Mouse (Mus musculus): ENCODE results near the gene Prpsap1. TPM values are rescaled to one million over a fixed set of nuclear protein-coding genes. Genes with fewer than 3 reads are reported as not detected.
"Not testable (repeated sequence)": the region's sequence is repeated elsewhere in the genome, so short reads cannot be mapped to it uniquely, and the experiment has no call there.

The Prpsap1 gene
- polyA plus RNA-seq, 1 experiment from 2014 or later, result 177 TPM

DNA sequence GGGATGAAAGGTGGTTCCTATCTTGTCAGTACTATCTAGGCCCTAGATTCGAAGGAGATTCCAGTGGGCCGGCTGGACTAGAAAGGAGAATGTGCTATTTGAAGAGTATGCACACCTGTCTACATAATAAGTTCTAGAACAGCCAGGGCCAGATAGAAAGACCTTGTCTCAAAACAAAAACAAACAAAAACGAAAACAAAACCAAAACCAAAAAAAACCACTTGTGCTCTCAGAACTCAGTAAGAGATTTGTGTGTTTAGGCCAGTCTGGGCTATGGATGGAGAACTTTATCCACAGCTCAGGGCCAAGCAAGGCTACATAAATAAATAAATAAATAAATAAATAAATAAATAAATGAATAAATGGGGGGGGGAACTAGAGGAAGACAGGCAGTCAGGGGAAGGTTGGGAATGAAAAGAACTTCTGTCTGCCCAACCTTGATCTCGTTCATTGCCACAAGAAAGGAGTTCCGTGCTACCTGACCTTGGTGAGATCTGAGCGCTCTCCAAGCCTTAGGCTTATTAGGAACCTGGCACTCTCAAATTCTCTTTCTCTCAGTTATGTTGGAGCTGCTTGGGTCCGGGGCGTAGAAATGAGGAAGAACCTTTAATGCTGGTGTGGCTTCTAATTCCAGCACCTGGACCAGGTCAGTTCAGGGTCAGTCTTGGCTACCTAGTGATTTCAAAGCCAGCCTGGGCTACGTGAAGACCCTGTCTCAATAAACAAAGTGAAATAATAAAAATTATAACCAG lies 64.0 kb downstream of the Prpsap1 start:
- peaks cover 5% of the 10 kb centered on the region; the same call in 1 of the 2 replicates for H3K4me1 ChIP-seq (replicated peaks)
- H3K9ac ChIP-seq, result no peak overlapping the region
- ATAC-seq (ENCODE audit: low read depth), result no peak
- 86% methylated on average over 9 of the region's 9 CpGs for WGBS
- no peaks in the 10 kb centered on the region for H3K9me3 ChIP-seq
- H3K36me3 ChIP-seq, result no peaks in the 10 kb centered on the region
- H3K27ac ChIP-seq (replicated peaks), result no peak overlapping the region
- H3K27me3 ChIP-seq, result no peaks in the 10 kb centered on the region
- H3K4me2 ChIP-seq, result no peak overlapping the region
- no peak overlapping the region for H3K4me3 ChIP-seq

DNA sequence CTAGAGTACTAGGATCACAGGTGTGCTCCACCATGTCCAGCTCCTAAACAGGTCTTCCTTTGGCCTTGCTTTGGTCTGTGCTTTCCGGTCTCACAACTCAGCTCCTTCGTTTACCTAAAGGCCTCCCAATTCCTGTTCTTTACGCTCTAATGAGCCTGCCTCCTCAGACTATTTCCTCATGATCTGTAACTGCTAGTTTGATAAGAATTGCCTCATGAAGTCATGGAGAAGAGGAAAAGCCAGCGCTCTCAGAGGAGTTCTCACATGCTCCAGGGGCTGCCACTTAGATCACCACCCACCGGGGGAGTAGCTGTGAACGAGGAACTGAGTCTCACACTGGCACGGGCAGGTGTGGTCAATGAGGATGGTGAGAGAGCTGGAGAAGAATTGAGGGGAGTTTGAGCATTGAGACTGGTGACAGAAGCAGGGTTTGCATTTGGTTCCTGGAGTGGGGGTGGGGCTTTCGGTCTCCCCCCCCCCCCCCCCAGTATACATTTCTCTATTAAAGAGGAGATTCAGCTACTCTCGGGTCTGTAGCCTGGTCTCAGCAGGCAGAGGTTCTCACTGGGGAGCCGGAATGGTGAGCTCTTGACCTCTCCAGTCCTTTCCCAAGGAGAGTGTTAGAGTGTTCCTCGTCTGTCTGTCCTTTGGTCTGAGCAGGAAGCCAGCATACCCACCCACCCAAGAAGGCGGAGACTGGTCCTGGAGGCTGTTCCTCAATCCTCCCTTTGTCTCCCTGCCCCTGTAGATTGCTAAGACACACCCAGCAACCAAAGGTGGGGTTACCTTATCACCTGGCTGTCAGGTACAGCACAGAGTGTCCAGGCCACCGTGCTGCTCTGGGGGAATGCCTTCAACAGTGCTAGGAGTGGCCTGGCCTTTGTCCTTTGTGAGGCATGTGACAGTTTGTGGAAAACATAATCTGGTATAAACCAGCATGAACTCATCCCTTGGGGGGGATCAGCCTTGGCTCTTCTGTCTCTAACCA lies 64.8 kb downstream of the Prpsap1 start:
- no peak overlapping the region for H3K9ac ChIP-seq
- no peak for ATAC-seq (ENCODE audit: low read depth)
- H3K27ac ChIP-seq (replicated peaks), result no peak overlapping the region
- H3K36me3 ChIP-seq, result no peaks in the 10 kb centered on the region
- 0 out of 2 replicates have a peak, but pooled peaks cover 4% of the 10 kb centered on the region for H3K4me1 ChIP-seq (replicated peaks)
- no peak overlapping the region for H3K4me3 ChIP-seq
- H3K4me2 ChIP-seq, result no peak overlapping the region
- WGBS, result 59% methylated on average over 13 of the region's 13 CpGs
- no peaks in the 10 kb centered on the region for H3K9me3 ChIP-seq
- H3K27me3 ChIP-seq, result no peaks in the 10 kb centered on the region

GRCm38 (mm10) chr11:116426852-116427575 lies 67.0 kb downstream of the Prpsap1 start:
- H3K27ac ChIP-seq (replicated peaks), result no peak overlapping the region
- H3K4me3 ChIP-seq, result no peak overlapping the region
- H3K4me1 ChIP-seq (replicated peaks), result no peaks in the 10 kb centered on the region
- no peak overlapping the region for H3K9ac ChIP-seq
- ATAC-seq (ENCODE audit: low read depth), result no peak
- WGBS, result 76% methylated on average over 6 of the region's 6 CpGs
- no peak overlapping the region for H3K4me2 ChIP-seq
- no peaks in the 10 kb centered on the region for H3K27me3 ChIP-seq
- no peaks in the 10 kb centered on the region for H3K36me3 ChIP-seq
- no peaks in the 10 kb centered on the region for H3K9me3 ChIP-seq

DNA sequence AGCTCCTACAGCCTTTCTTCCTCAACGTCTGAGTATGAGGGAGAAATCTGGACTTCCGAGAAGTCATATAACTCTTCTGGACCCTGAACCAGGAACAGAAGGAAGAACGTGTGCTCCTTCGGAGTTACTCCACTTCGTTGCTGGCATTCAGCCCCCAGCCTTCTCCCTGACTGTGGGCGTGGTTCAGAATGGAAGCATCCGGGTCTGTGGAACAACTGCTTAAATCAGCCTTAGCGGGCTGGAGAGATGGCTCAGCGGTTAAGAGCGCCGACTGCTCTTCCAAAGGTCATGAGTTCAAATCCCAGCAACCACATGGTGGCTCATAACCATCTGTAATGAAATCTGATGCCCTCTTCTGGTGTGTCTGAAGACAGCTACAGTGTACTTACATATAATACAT lies 67.7 kb downstream of the Prpsap1 start:
- not testable (repeated sequence) for ATAC-seq (ENCODE audit: low read depth)

DNA sequence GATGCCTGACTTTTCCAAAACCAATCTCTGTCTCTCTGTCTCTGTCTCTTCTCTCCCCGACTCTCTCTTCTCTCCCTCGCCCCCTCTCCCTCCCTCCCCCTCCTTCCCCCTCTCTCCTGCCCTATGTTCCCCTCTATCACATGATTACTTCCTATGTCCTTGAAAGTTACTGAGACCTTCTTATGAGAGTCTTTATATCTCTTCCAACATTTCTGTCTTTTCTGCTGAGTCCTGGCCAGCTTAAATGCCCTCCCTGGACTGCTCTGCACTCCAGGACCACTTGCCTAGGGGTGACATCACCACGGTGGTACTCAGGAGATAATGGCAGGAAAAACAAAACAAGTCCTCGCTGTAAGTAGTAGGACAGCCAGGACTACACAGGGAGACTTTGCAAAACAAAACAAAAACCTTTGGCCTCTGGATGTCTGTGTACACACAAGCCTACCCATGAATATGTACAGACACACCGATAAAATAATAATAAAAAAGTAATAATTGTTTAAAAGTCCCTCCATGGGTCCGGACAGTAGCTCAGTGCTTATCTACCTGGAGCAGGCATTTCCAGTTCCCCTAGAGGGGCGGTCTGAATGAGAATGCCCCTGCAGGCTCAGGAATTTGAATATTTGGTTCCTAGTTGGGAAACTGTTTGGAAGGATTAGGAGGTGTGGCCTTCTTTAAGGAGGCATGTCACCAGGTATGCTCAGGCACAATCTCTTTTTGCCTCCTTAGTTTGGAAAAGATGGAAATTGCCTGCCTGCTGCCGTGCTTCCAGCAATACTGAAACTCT lies 69.2 kb downstream of the Prpsap1 start:
- Histone ChIP-seq H3K9ac (no peak overlapping the region), H3K27ac (replicated peaks) (no peak overlapping the region), H3K4me1 (replicated peaks) (no peaks in the 10 kb centered on the region), H3K9me3 (no peaks in the 10 kb centered on the region), H3K4me2 (no peak overlapping the region), H3K36me3 (no peaks in the 10 kb centered on the region), H3K27me3 (no peaks in the 10 kb centered on the region), H3K4me3 (no peak overlapping the region)
- 62% methylated on average over 8 of the region's 8 CpGs for WGBS
- no peak for ATAC-seq (ENCODE audit: low read depth)

More for the DNA sequence above, 67.7 kb downstream of the Prpsap1 start:
- H3K9ac ChIP-seq; H3K9me3 ChIP-seq; H3K4me2 ChIP-seq; H3K4me3 ChIP-seq; H3K4me1 ChIP-seq (replicated peaks); H3K27me3 ChIP-seq; H3K27ac ChIP-seq (replicated peaks); H3K36me3 ChIP-seq: not testable (repeated sequence)
- 86% methylated on average over 11 of the region's 11 CpGs for WGBS

- WGBS, result 87% methylated on average over 10 of the region's 10 CpGs
- no peak for ATAC-seq (ENCODE audit: low read depth)
- H3K36me3 ChIP-seq, result no peaks in the 10 kb centered on the region
Measured at GRCm38 (mm10) chr11:116423782-116424620, 70.0 kb downstream of the Prpsap1 start.

DNA sequence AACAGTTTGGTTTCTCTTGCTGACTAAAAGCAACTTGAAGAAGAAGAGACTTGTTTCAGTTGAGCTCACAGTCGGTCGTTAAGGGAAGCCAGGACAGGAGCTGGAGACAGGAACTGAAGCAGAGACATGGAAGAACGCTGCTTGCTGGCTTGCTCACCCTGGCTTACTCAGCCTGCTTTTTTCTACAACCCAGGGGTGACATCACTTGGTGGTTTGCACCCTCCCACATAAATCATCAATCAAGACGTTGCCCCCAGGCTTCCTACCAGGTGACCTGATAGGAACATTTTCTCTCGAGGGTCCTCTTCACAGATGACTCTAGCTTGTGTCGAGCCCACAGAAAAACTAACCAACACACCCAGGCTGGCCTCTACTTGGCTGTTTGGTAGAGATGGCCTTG lies 70.8 kb downstream of the Prpsap1 start:
- no peaks in the 10 kb centered on the region for H3K9me3 ChIP-seq
- H3K27me3 ChIP-seq, result no peaks in the 10 kb centered on the region
- WGBS, result 87% methylated on average over 6 of the region's 6 CpGs
- no peak overlapping the region for H3K4me2 ChIP-seq
- no peak overlapping the region for H3K27ac ChIP-seq (replicated peaks)
- no peaks in the 10 kb centered on the region for H3K36me3 ChIP-seq
- ATAC-seq (ENCODE audit: low read depth), result no peak
- no peak overlapping the region for H3K9ac ChIP-seq
- no peak overlapping the region for H3K4me3 ChIP-seq
- no peaks in the 10 kb centered on the region for H3K4me1 ChIP-seq (replicated peaks)

More at GRCm38 (mm10) chr11:116423782-116424620, 70.0 kb downstream of the Prpsap1 start:
- Histone ChIP-seq H3K4me3 (no peak overlapping the region), H3K27ac (replicated peaks) (no peak overlapping the region), H3K9me3 (no peaks in the 10 kb centered on the region), H3K27me3 (no peaks in the 10 kb centered on the region), H3K4me2 (no peak overlapping the region), H3K9ac (no peak overlapping the region), H3K4me1 (replicated peaks) (no peaks in the 10 kb centered on the region)

- H3K36me3 ChIP-seq, result no peaks in the 10 kb centered on the region
- H3K27ac ChIP-seq (replicated peaks), result no peak overlapping the region
- no peak overlapping the region for H3K4me2 ChIP-seq
- H3K4me3 ChIP-seq, result no peak overlapping the region
- H3K9me3 ChIP-seq, result no peaks in the 10 kb centered on the region
- no peaks in the 10 kb centered on the region for H3K4me1 ChIP-seq (replicated peaks)
- no peaks in the 10 kb centered on the region for H3K27me3 ChIP-seq
- no peak for ATAC-seq (ENCODE audit: low read depth)
- no peak overlapping the region for H3K9ac ChIP-seq
- 88% methylated on average over 2 of the region's 2 CpGs for WGBS
Measured at GRCm38 (mm10) chr11:116422562-116422961, 71.4 kb downstream of the Prpsap1 start.

DNA sequence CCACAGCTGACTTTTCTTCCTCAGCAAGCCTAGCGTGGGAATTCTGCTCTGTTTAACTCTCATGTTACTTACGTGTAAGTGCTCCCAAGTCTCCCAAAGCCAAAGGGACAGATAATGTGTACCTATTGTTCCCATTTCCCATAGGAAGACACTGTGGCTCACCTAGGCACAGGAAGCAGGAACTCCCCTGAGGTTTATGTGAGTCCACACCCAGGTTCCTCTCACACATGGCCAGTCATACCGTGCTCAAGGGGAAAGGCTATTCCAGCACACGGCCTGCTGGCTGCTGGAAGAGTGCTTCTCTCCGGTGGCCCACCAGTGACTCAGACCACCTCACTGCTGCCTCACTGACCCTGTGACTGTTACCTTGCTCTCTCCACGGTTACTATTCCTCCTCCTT lies 72.9 kb downstream of the Prpsap1 start:
- Histone ChIP-seq H3K9me3 (no peaks in the 10 kb centered on the region), H3K4me2 (no peak overlapping the region), H3K4me3 (no peak overlapping the region), H3K27ac (replicated peaks) (no peak overlapping the region), H3K4me1 (replicated peaks) (no peaks in the 10 kb centered on the region), H3K27me3 (no peaks in the 10 kb centered on the region), H3K9ac (no peak overlapping the region), H3K36me3 (no peaks in the 10 kb centered on the region)
- 76% methylated on average over 6 of the region's 6 CpGs for WGBS
- no peak for ATAC-seq (ENCODE audit: low read depth)

Data from neural tube, embryonic 13.5 days (tissue).